ENCODE assay signal across 8 mouse cellular contexts in genomic region chr13:32213702-32214452, GRCm38 (mm10).
A peak's percentile ranks its signal among the peaks of the same experiment; 100 is the strongest.
DNase-seq lines count a peak whose midpoint lies in the region; ATAC-seq lines count a peak whose summit lies in the region.

No protein-coding gene starts in this region.

- no peaks in the 10 kb centered on the region for H3K4me1 ChIP-seq in midbrain, embryonic 13.5 days (replicated peaks)

- H3K27ac ChIP-seq in midbrain, embryonic 13.5 days, result no peak overlapping the region

- ATAC-seq in cerebellum, adult (ENCODE audit: insufficient number of reproducible peaks, low FRiP score, low TSS enrichment), result peak; percentile 56; the same call in 1 of the 2 replicates
- peak; percentile 74 for ATAC-seq in midbrain, embryonic 13.5 days
- ATAC-seq in erythroblast, adult 5-6 weeks (replicated peaks; ENCODE audit: low FRiP score, poor library complexity, severe bottlenecking), result no peak

- H3K9ac ChIP-seq in midbrain, embryonic 13.5 days (replicated peaks), result no peak overlapping the region

- no peaks in the 10 kb centered on the region for H3K36me3 ChIP-seq in midbrain, embryonic 13.5 days

- H3K9me3 ChIP-seq in midbrain, embryonic 13.5 days, result no peaks in the 10 kb centered on the region

- 57% methylated on average over 9 of the region's 9 CpGs for WGBS in midbrain, embryonic 13.5 days

- DNase-seq in cerebellum, adult 11-12 months, result no peak
- DNase-seq in B cell, adult 2 months, result peak; percentile 6 to 13
- DNase-seq in cerebellum, adult 9-11 months, result peak; percentile 12
- peak; percentile 49 to 59 for DNase-seq in heart, adult 18-20 months
- peak; percentile 25 for DNase-seq in kidney, postnatal 10 days

- H3K27me3 ChIP-seq in midbrain, embryonic 13.5 days, result no peaks in the 10 kb centered on the region

- no peak overlapping the region for H3K4me3 ChIP-seq in midbrain, embryonic 13.5 days (replicated peaks)

- no peak overlapping the region for H3K4me2 ChIP-seq in midbrain, embryonic 13.5 days (replicated peaks)
